Mouse (Mus musculus) WW6 (cell line): ENCODE data around the gene Snap29.

Experiments
- DNase-seq: peaks from one replicate; pipeline ENCODE4 v3.0.0-alpha.2; 2013; ENCODE audit warnings: low read depth, low spot score

The Snap29 gene

GRCm38 (mm10) chr16:17474091-17474490 lies 68.3 kb downstream of the Snap29 start:
- no peak for DNase-seq

GRCm38 (mm10) chr16:17474761-17475160 lies 69.0 kb downstream of the Snap29 start:
- DNase-seq = no peak

GRCm38 (mm10) chr16:17475326-17475725 lies 69.5 kb downstream of the Snap29 start:
- DNase-seq = no peak

GRCm38 (mm10) chr16:17478331-17478943 lies 72.7 kb downstream of the Snap29 start:
- no peak for DNase-seq
